Mouse (Mus musculus): ENCODE measurements around the gene Galt. TPM values are rescaled to one million over a fixed set of nuclear protein-coding genes. Genes with fewer than 3 reads are reported as not detected.

The Galt gene
- polyA plus RNA-seq, 1 experiment from 2014 or later: 47.7 TPM

DNA sequence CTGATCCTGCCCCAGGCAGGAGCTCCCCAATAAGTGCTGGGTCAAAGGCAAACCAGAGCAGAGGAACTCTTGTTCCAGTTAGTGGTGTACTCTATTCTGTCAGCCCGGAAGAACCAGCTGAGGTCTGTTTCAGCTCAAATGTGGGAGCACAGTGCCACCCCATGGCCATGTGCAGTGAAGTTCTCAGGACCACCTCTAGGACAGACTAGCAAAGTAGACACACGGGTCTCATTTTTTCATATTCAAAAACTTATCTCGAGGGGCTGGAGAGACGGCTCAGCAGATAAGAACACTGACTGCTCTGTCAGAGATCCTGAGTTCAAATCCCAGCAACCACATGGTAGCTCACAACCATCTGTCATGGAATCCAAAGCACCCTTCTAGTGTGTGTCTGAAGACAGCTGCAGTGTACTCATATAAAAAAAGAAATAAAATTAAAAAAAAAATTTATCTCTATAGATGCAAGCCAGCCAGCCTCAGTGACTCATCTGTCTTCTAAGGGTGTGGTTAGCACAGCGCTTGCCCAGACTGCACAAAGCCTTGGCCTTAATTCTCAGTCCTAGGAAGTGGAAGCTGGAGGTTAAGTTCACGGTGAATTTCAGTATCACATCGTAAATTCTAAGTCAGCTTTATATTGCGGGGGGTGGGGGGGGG, 17.3 kb upstream of the Galt start:
- peaks cover 16% of the 10 kb centered on the region for H3K36me3 ChIP-seq (ENCODE audit: control insufficient read depth, insufficient read depth, low read length)
- H3K4me1 ChIP-seq (replicated peaks; ENCODE audit: control insufficient read depth, insufficient read depth, low read length): peaks cover 12% of the 10 kb centered on the region
- no peak overlapping the region for H3K27ac ChIP-seq (ENCODE audit: low read depth)
- H3K9ac ChIP-seq (ENCODE audit: low read length): no peak overlapping the region
- peaks cover 11% of the 10 kb centered on the region for H3K27me3 ChIP-seq (replicated peaks; ENCODE audit: control insufficient read depth, insufficient read depth, low read length)
- WGBS: 32% methylated on average over 8 of the region's 8 CpGs
- H3K4me3 ChIP-seq (ENCODE audit: low read depth, low read length): no peak overlapping the region
- H3K9me3 ChIP-seq (ENCODE audit: control insufficient read depth, low read length): 0 out of 2 replicates have a peak, but pooled peaks cover 2% of the 10 kb centered on the region
- peak; percentile 77 for DNase-seq (ENCODE audit: low spot score)
- no peak overlapping the region for H3K4me2 ChIP-seq (ENCODE audit: low read length)
- ATAC-seq (replicated peaks; ENCODE audit: low FRiP score, low TSS enrichment, low read depth): peak; percentile 65

DNA sequence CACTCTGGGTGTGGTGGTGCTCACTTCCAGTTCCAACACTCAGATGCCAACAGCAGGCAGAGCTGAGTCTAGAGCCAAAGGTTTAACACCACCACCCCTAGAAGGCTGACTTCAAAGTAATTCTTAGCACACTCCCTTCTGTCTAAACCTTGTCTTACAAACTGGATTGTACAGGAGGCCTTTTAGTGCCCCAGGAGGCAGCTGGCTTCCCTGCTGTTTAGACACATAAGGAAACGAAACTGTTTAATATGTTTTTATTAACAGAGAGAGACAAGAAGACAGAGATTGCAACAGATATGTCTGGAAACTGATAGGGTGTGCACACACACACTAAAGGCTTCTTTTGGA, 16.8 kb upstream of the Galt start:
- Histone ChIP-seq H3K4me3 (ENCODE audit: low read depth, low read length) (no peak overlapping the region), H3K27me3 (replicated peaks; ENCODE audit: control insufficient read depth, insufficient read depth, low read length) (peaks cover 6% of the 10 kb centered on the region), H3K9me3 (ENCODE audit: control insufficient read depth, low read length) (0 out of 2 replicates have a peak, but pooled peaks cover 2% of the 10 kb centered on the region), H3K4me2 (ENCODE audit: low read length) (no peak overlapping the region), H3K36me3 (ENCODE audit: control insufficient read depth, insufficient read depth, low read length) (peaks cover 16% of the 10 kb centered on the region), H3K4me1 (replicated peaks; ENCODE audit: control insufficient read depth, insufficient read depth, low read length) (peaks cover 12% of the 10 kb centered on the region), H3K9ac (ENCODE audit: low read length) (no peak overlapping the region), H3K27ac (ENCODE audit: low read depth) (no peak overlapping the region)
- 78% methylated on average over 1 of the region's 1 CpGs for WGBS
- DNase-seq (ENCODE audit: low spot score) (no peak), ATAC-seq (replicated peaks; ENCODE audit: low FRiP score, low TSS enrichment, low read depth) (no peak)

DNA sequence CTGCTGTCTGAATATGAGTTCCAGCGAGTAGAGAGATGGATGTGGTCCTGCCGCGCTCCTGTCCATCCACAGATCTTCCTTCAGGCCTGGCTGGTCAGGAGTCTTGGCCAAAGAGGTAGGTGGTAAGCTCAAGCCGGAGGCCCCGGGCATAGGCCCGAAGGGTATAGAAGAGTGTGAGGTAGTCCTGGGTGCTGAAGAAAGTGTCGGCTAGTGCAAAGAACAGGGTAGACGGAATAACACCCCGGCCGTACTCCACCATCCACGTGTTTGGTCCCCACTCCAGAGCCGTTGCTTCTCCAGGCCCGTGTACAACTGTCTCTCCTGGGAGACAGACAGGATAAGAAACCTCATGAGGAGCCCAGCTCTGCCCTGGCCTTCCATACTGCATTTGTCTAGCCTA, 15.8 kb upstream of the Galt start:
- no peak for ATAC-seq (replicated peaks; ENCODE audit: low FRiP score, low TSS enrichment, low read depth)
- no peaks in the 10 kb centered on the region for H3K27me3 ChIP-seq (replicated peaks; ENCODE audit: control insufficient read depth, insufficient read depth, low read length)
- H3K4me2 ChIP-seq (ENCODE audit: low read length): no peak overlapping the region
- no peak overlapping the region for H3K27ac ChIP-seq (ENCODE audit: low read depth)
- H3K9me3 ChIP-seq (ENCODE audit: control insufficient read depth, low read length): 0 out of 2 replicates have a peak, but pooled peaks cover 2% of the 10 kb centered on the region
- peaks cover 16% of the 10 kb centered on the region for H3K36me3 ChIP-seq (ENCODE audit: control insufficient read depth, insufficient read depth, low read length)
- H3K9ac ChIP-seq (ENCODE audit: low read length): no peak overlapping the region
- 93% methylated on average over 13 of the region's 13 CpGs for WGBS
- no peak for DNase-seq (ENCODE audit: low spot score)
- H3K4me3 ChIP-seq (ENCODE audit: low read depth, low read length): no peak overlapping the region
- H3K4me1 ChIP-seq (replicated peaks; ENCODE audit: control insufficient read depth, insufficient read depth, low read length): peaks cover 12% of the 10 kb centered on the region

DNA sequence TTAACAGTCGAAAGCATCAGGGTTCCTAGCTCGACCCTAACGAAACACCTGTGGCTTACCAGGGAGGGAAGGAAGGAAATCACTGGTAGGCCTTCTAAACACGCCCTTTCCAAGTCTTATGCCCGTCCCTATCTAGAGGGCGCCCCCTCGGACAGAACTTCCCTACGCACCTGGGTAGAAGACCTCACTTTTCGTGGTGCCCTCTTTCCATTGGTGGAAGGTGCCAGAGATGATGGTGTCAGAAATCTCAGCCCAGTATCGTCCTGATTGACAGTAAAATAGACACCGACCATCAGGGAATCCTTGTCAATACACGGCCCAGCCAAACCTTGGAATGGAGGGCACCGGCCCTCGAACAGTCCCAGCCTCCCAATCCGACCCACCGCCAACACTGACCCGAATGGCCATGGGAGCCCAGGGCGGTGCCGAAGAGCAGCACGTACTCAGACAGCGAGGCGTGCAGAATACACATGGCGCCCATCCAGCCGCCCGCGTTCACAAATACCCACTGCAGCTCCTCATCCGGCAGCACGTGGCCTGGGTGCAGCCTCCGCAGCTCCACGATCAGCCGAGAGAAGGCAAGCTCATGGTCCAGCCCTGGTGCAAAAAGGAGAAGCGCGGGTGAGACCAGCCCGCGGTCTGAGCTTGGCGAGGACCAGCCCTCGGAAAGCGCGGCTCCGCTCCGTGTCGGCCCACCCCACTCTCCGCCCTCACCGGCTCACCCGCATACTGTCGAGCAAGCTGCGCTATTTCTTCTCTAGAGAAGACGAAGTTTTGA, 14.5 kb upstream of the Galt start:
- WGBS: 1% methylated on average over 45 of the region's 48 CpGs
- peak overlapping the region; percentile 94 for H3K4me2 ChIP-seq (ENCODE audit: low read length)
- peak overlapping the region; percentile 76 for H3K4me3 ChIP-seq (ENCODE audit: low read depth, low read length)
- peaks cover 12% of the 10 kb centered on the region for H3K4me1 ChIP-seq (replicated peaks; ENCODE audit: control insufficient read depth, insufficient read depth, low read length)
- DNase-seq (ENCODE audit: low spot score): no peak
- H3K27me3 ChIP-seq (replicated peaks; ENCODE audit: control insufficient read depth, insufficient read depth, low read length): no peaks in the 10 kb centered on the region
- peaks cover 16% of the 10 kb centered on the region for H3K36me3 ChIP-seq (ENCODE audit: control insufficient read depth, insufficient read depth, low read length)
- peak; percentile 85 for ATAC-seq (replicated peaks; ENCODE audit: low FRiP score, low TSS enrichment, low read depth)
- peak overlapping the region; percentile 82 for H3K27ac ChIP-seq (ENCODE audit: low read depth)
- peak overlapping the region; percentile 69 for H3K9ac ChIP-seq (ENCODE audit: low read length)
- H3K9me3 ChIP-seq (ENCODE audit: control insufficient read depth, low read length): 0 out of 2 replicates have a peak, but pooled peaks cover 2% of the 10 kb centered on the region

DNA sequence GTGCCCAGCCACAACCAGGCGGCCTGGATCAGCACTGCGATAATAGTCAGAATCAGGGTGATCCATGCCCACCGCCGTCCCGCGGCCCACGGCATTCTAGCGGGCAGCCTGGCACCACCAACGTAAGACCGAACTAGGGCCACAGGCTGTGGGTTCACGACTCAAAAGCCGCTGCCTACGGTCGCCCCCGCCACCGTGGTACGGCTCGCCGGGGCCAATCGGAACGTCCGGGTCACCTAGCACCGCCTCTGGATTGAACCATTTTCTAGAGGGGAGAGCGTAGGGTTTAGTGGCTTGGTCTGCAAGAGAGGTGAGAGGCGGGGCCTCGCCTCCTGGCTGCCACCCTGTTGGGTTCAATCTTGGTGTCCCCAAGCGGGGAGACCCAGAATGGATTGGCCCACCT, 13.9 kb upstream of the Galt start:
- H3K9me3 ChIP-seq (ENCODE audit: control insufficient read depth, low read length): 0 out of 2 replicates have a peak, but pooled peaks cover 4% of the 10 kb centered on the region
- peak; percentile 95 for ATAC-seq (replicated peaks; ENCODE audit: low FRiP score, low TSS enrichment, low read depth)
- WGBS: under 1% methylated on average over 27 of the region's 27 CpGs

DNA sequence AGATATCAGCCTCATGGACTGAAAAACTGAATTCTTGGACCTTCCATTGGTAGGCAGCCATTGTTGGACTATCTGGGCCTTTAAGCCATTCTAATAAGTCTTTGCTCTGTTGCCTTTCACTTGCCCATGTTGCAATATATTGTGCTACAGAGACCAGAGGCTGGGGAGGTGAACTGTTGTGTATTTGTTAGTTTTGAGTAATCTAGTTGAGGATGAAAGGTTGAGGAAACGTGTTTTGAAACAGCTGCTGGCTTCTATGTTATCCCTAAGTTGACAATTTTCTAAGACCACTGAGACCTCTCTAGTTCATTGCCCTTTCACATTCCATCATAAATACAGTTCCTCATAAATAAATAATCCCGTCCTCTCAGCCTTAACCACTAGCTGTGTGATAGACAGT, 10.9 kb upstream of the Galt start:
- Histone ChIP-seq H3K27me3 (replicated peaks; ENCODE audit: control insufficient read depth, insufficient read depth, low read length) (no peaks in the 10 kb centered on the region), H3K4me2 (ENCODE audit: low read length) (no peak overlapping the region), H3K4me3 (ENCODE audit: low read depth, low read length) (no peak overlapping the region), H3K9me3 (ENCODE audit: control insufficient read depth, low read length) (peaks cover 14% of the 10 kb centered on the region; the same call in 1 of the 2 replicates), H3K36me3 (ENCODE audit: control insufficient read depth, insufficient read depth, low read length) (peaks cover 4% of the 10 kb centered on the region), H3K9ac (ENCODE audit: low read length) (no peak overlapping the region), H3K27ac (ENCODE audit: low read depth) (no peak overlapping the region), H3K4me1 (replicated peaks; ENCODE audit: control insufficient read depth, insufficient read depth, low read length) (peaks cover 12% of the 10 kb centered on the region)
- no peak for ATAC-seq (replicated peaks; ENCODE audit: low FRiP score, low TSS enrichment, low read depth)
- no peak for DNase-seq (ENCODE audit: low spot score)
- 79% methylated on average over 2 of the region's 2 CpGs for WGBS

More for the DNA sequence above, 13.9 kb upstream of the Galt start:
- Histone ChIP-seq H3K9ac (ENCODE audit: low read length) (peak overlapping the region; percentile 69), H3K4me1 (replicated peaks; ENCODE audit: control insufficient read depth, insufficient read depth, low read length) (peaks cover 12% of the 10 kb centered on the region), H3K4me2 (ENCODE audit: low read length) (peak overlapping the region; percentile 94), H3K36me3 (ENCODE audit: control insufficient read depth, insufficient read depth, low read length) (peaks cover 16% of the 10 kb centered on the region), H3K27ac (ENCODE audit: low read depth) (peak overlapping the region; percentile 82), H3K27me3 (replicated peaks; ENCODE audit: control insufficient read depth, insufficient read depth, low read length) (no peaks in the 10 kb centered on the region), H3K4me3 (ENCODE audit: low read depth, low read length) (peak overlapping the region; percentile 76)
- peak; percentile 94 for DNase-seq (ENCODE audit: low spot score)

DNA sequence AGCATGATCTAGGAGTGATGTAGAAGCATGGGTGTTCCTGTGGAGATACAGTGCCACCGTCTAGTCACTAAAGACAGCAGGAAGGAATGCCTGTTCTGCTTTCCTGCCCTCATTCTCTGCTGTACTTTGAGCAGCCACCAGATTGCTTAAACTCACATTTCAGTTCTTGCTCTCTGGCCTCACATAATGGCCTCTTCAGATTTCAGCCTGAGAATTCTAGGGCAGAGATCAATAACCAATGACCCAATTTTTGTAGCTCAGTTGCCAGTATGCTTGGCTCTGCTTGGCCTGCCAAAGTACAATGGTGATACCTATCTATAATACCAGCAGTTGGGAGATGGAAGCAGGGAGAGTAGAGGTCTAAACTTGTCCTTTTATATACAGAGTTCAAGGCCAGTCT, 10.0 kb upstream of the Galt start:
- Histone ChIP-seq H3K27me3 (replicated peaks; ENCODE audit: control insufficient read depth, insufficient read depth, low read length) (no peaks in the 10 kb centered on the region), H3K4me2 (ENCODE audit: low read length) (no peak overlapping the region), H3K4me3 (ENCODE audit: low read depth, low read length) (no peak overlapping the region), H3K27ac (ENCODE audit: low read depth) (no peak overlapping the region), H3K4me1 (replicated peaks; ENCODE audit: control insufficient read depth, insufficient read depth, low read length) (peaks cover 5% of the 10 kb centered on the region), H3K36me3 (ENCODE audit: control insufficient read depth, insufficient read depth, low read length) (no peaks in the 10 kb centered on the region), H3K9me3 (ENCODE audit: control insufficient read depth, low read length) (peaks cover 14% of the 10 kb centered on the region; the same call in 1 of the 2 replicates), H3K9ac (ENCODE audit: low read length) (no peak overlapping the region)
- DNase-seq (ENCODE audit: low spot score): no peak
- no peak for ATAC-seq (replicated peaks; ENCODE audit: low FRiP score, low TSS enrichment, low read depth)
- 72% methylated on average over 1 of the region's 1 CpGs for WGBS

DNA sequence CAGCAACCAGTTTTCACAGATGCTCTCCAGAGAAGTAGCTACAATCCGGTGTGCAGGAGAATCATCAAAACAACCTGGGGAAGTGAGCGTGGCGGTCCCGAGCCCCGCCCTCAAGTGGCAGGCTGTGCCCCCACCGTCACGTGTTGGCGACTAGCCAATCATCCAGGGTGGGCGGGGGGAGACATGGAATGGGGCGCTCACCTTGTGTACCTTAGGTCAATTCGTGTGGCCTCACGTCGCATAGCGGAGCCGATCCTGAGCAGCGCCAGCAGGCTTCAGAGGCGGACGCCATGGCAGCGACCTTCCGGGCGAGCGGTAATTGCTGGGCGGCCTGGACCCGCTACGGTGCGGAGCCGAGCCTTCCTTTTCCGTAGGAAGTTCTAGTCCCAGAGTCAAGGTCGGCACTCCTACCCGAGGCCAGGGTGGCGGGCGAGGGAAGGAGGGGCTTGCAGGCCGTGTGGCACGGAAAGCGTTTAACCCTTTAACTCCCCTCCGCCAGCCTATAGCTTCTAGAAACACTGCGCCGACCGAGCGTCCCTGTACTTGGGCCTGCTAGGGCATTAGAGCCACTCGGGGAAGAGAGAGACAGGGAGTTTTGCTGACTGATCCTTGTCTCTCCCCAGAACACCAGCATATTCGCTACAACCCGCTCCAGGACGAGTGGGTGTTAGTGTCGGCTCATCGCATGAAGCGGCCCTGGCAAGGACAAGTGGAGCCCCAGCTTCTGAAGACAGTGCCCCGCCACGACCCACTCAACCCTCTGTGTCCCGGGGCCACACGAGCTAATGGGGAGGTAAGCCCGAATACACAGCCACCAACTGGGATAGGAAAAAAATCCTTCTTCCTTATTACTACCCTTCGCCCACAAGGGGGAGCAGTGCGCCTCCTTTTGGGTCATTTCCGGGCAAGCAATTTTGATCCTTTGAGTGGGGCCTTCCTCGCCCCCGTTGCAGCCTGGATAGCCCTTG, 594 bp downstream of the Galt start, which contains the start of gene Sigmar1:
Gene Sigmar1 (minus strand): TSS at position 820 of the 968 bp plus-strand sequence.
- under 1% methylated on average over 56 of the region's 57 CpGs for WGBS
- H3K9ac ChIP-seq (ENCODE audit: low read length): peak within 1 kb of the TSS; percentile 71
- H3K27ac ChIP-seq (ENCODE audit: low read depth): peak within 1 kb of the TSS; percentile 85
- ATAC-seq (replicated peaks; ENCODE audit: low FRiP score, low TSS enrichment, low read depth) (peak; percentile 75), DNase-seq (ENCODE audit: low spot score) (peak; percentile 93)
- no peaks in the 10 kb centered on the region for H3K9me3 ChIP-seq (ENCODE audit: control insufficient read depth, low read length)
- H3K4me1 ChIP-seq (replicated peaks; ENCODE audit: control insufficient read depth, insufficient read depth, low read length): peaks cover 19% of the 10 kb centered on the region
- peak within 1 kb of the TSS; percentile 79 for H3K4me3 ChIP-seq (ENCODE audit: low read depth, low read length)
- peaks cover 10% of the 10 kb centered on the region; the same call in 1 of the 2 replicates for H3K36me3 ChIP-seq (ENCODE audit: control insufficient read depth, insufficient read depth, low read length)
- H3K27me3 ChIP-seq (replicated peaks; ENCODE audit: control insufficient read depth, insufficient read depth, low read length): no peaks in the 10 kb centered on the region
- H3K4me2 ChIP-seq (ENCODE audit: low read length): peak within 1 kb of the TSS; percentile 77

Measured in intestine, embryonic 14.5 days (tissue).